ENCODE assay signal across 8 mouse cellular contexts in genomic region chr8:120416173-120416521, GRCm38 (mm10).
A peak's percentile ranks its signal among the peaks of the same experiment; 100 is the strongest.
DNase-seq lines count a peak whose midpoint lies in the region; ATAC-seq lines count a peak whose summit lies in the region.

No protein-coding gene starts in this region.

- no peaks in the 10 kb centered on the region for H3K36me3 ChIP-seq in heart, embryonic 10.5 days
- H3K36me3 ChIP-seq in forebrain, embryonic 14.5 days (ENCODE audit: control insufficient read depth, insufficient read depth, low read length), result no peaks in the 10 kb centered on the region
- no peaks in the 10 kb centered on the region for H3K36me3 ChIP-seq in limb, embryonic 11.5 days (ENCODE audit: control insufficient read depth, insufficient read depth, low read length)
- H3K36me3 ChIP-seq in midbrain, embryonic 16.5 days (ENCODE audit: control insufficient read depth, insufficient read depth, low read length), result no peaks in the 10 kb centered on the region

- no peak for ATAC-seq in forebrain, embryonic 14.5 days
- no peak; the same call in 1 of the 2 replicates for ATAC-seq in limb, embryonic 11.5 days (ENCODE audit: insufficient number of reproducible peaks, low FRiP score, low TSS enrichment, low read depth)
- ATAC-seq in midbrain, embryonic 16.5 days, result peak; percentile 11; the same call in 1 of the 2 replicates

- WGBS in heart, embryonic 10.5 days, result 46% methylated on average over 8 of the region's 8 CpGs
- 55% methylated on average over 7 of the region's 8 CpGs for whole genome bisulfite sequencing in forebrain, embryonic 14.5 days
- 16% methylated on average over 8 of the region's 8 CpGs for WGBS in limb, embryonic 11.5 days
- WGBS in midbrain, embryonic 16.5 days, result 43% methylated on average over 8 of the region's 8 CpGs

- intact Hi-C loops in heart, postnatal 14 days (cut with DNase I), result loop anchor here (5.0 to 10.0 kb wide), 2 partner anchors 71 to 241 kb away; partner anchors contain the start of gene Fam92b
- intact Hi-C loops in gastrocnemius, postnatal 36 days (cut with DNase I), result no loop called here

- H3K27me3 ChIP-seq in heart, embryonic 10.5 days (ENCODE audit: insufficient read depth, poor library complexity, severe bottlenecking), result peaks cover 25% of the 10 kb centered on the region
- H3K27me3 ChIP-seq in forebrain, embryonic 14.5 days (replicated peaks; ENCODE audit: control insufficient read depth, insufficient read depth, low read length), result no peaks in the 10 kb centered on the region
- H3K27me3 ChIP-seq in limb, embryonic 11.5 days (ENCODE audit: control insufficient read depth, insufficient read depth, low read length), result 0 out of 2 replicates have a peak, but pooled peaks cover 2% of the 10 kb centered on the region
- H3K27me3 ChIP-seq in midbrain, embryonic 16.5 days (ENCODE audit: control insufficient read depth, insufficient read depth, low read depth, low read length), result no peaks in the 10 kb centered on the region

- H3K27ac ChIP-seq in heart, embryonic 10.5 days, result peak overlapping the region; percentile 90
- peak overlapping the region; percentile 97 for H3K27ac ChIP-seq in forebrain, embryonic 14.5 days (ENCODE audit: low read depth, low read length)
- H3K27ac ChIP-seq in limb, embryonic 11.5 days (replicated peaks; ENCODE audit: low read depth, low read length), result peak overlapping the region; percentile 94
- peak overlapping the region; percentile 84 for H3K27ac ChIP-seq in midbrain, embryonic 16.5 days (ENCODE audit: low read length)

- H3K9me3 ChIP-seq in heart, embryonic 10.5 days, result no peaks in the 10 kb centered on the region
- no peaks in the 10 kb centered on the region for H3K9me3 ChIP-seq in forebrain, embryonic 14.5 days (replicated peaks; ENCODE audit: control insufficient read depth, low read length)
- no peaks in the 10 kb centered on the region for H3K9me3 ChIP-seq in limb, embryonic 11.5 days (ENCODE audit: control insufficient read depth, low read length)
- H3K9me3 ChIP-seq in midbrain, embryonic 16.5 days (replicated peaks; ENCODE audit: control insufficient read depth, low read length, poor library complexity, severe bottlenecking), result no peaks in the 10 kb centered on the region

- peak overlapping the region; percentile 50 for H3K9ac ChIP-seq in forebrain, embryonic 14.5 days (ENCODE audit: low read length)
- H3K9ac ChIP-seq in limb, embryonic 11.5 days (ENCODE audit: low read length), result peak overlapping the region; percentile 13; the same call in 1 of the 2 replicates
- peak overlapping the region; percentile 55 for H3K9ac ChIP-seq in midbrain, embryonic 16.5 days (ENCODE audit: low read depth, low read length)

- H3K4me1 ChIP-seq in heart, embryonic 10.5 days, result peaks cover 91% of the 10 kb centered on the region
- H3K4me1 ChIP-seq in forebrain, embryonic 14.5 days (ENCODE audit: control insufficient read depth, insufficient read depth, low read length), result peaks cover 69% of the 10 kb centered on the region
- peaks cover 66% of the 10 kb centered on the region for H3K4me1 ChIP-seq in limb, embryonic 11.5 days (ENCODE audit: control insufficient read depth, insufficient read depth, low read length)
- peaks cover 58% of the 10 kb centered on the region for H3K4me1 ChIP-seq in midbrain, embryonic 16.5 days (ENCODE audit: control insufficient read depth, insufficient read depth, low read length)

- H3K4me3 ChIP-seq in heart, embryonic 10.5 days, result peak overlapping the region; percentile 42
- no peak overlapping the region for H3K4me3 ChIP-seq in forebrain, embryonic 14.5 days (ENCODE audit: low read depth, low read length)
- peak overlapping the region; percentile 7; the same call in 1 of the 2 replicates for H3K4me3 ChIP-seq in limb, embryonic 11.5 days (ENCODE audit: low read depth, low read length)
- no peak overlapping the region for H3K4me3 ChIP-seq in midbrain, embryonic 16.5 days (ENCODE audit: low read depth, low read length)

- H3K4me2 ChIP-seq in forebrain, embryonic 14.5 days (ENCODE audit: low read length), result peak overlapping the region; percentile 34
- H3K4me2 ChIP-seq in limb, embryonic 11.5 days (ENCODE audit: low read depth, severe bottlenecking), result peak overlapping the region; percentile 43
- peak overlapping the region; percentile 36 for H3K4me2 ChIP-seq in midbrain, embryonic 16.5 days (ENCODE audit: low read length)

- no peak for DNase-seq in heart, embryonic 10.5 days (ENCODE audit: low spot score)
- no peak for DNase-seq in heart, postnatal 14 days
- DNase-seq in forebrain, embryonic 14.5 days (ENCODE audit: low spot score), result no peak
- no peak for DNase-seq in limb, embryonic 11.5 days (ENCODE audit: low spot score)
- DNase-seq in gastrocnemius, postnatal 36 days, result no peak
- no peak for DNase-seq in ovary, adult 18-20 months (ENCODE audit: low spot score)
- DNase-seq in urinary bladder, postnatal 14 days (ENCODE audit: low spot score), result no peak

Comparison
In these comparisons a context has a peak if more than half of its experiments do, and no peak if none do; other contexts are left out.
1. H3K4me3 ChIP-seq: peak in heart, embryonic 10.5 days (single experiment) and limb, embryonic 11.5 days (single experiment); none in forebrain, embryonic 14.5 days (single experiment) and midbrain, embryonic 16.5 days (single experiment).
2. Peak in every context shown above with its lines, with median percentiles within 50 percentile points of each other: H3K27ac ChIP-seq, H3K4me2 ChIP-seq and H3K9ac ChIP-seq.